Mouse (Mus musculus) testis, adult 2 months (tissue): Measurements from ENCODE around the gene Gnpat.

Source experiments
- CTCF ChIP-seq: fragments of 200-500 bp; IDR thresholded peaks from 2 replicates; pipeline ENCODE4 v1.5.1; 2012; ENCODE audit warnings: low read depth, mild to moderate bottlenecking, inconsistent platforms, low read length, moderate library complexity; ENCODE audit not compliant: control insufficient read depth, insufficient read depth, insufficient replicate concordance
- POLR2A ChIP-seq: fragments of 200-500 bp; IDR thresholded peaks from 2 replicates; pipeline ENCODE4 v1.6.1; 2012; ENCODE audit warnings: low read depth, mild to moderate bottlenecking, inconsistent platforms, low read length, moderate library complexity; ENCODE audit not compliant: control insufficient read depth

DNA sequence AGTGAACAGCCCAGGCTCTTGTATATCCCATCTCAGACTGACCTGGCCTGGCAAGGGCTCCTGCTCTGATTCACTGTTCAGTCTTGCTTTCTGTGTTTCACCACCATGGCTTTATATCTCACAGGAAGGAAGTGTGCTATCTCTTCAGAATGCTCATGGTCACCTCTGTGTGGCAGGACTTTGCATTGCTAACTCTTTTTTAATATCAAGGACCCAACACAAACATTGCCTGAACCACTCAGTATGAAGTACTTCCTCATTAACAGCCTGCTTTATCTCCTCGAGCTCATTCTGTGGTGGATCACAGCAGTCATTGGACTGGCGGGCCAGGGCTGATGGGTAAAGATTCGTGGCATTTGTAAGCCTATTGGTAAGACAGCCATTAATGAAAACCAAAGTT, 3.8 kb downstream of the Gnpat start:
- TF ChIP-seq CTCF (no peak), POLR2A (no peak)
